Mouse (Mus musculus) kidney, postnatal 0 days (tissue): ENCODE results near the gene Gtf3c3. TPM values are rescaled to one million over a fixed set of nuclear protein-coding genes. Genes with fewer than 3 reads are reported as not detected.
A peak's percentile ranks its signal among the peaks of the same experiment; 100 is the strongest.

Source experiments
- ATAC-seq: fragments of 200-750 bp; cut with Nextera tagmentation; replicated peaks from 2 replicates; pipeline ENCODE4 v1.8.0; 2017; ENCODE audit warnings: low read depth, moderate number of reproducible peaks, moderate TSS enrichment, moderate library complexity; ENCODE audit not compliant: low FRiP score
- DNase-seq: peaks from one replicate; pipeline ENCODE4 v3.0.0-alpha.2; 2016; ENCODE audit warnings: low spot score
- H3K27ac ChIP-seq: fragments of 300-500 bp; sonication (generic); 2 replicates; pipeline ENCODE4 v1.5.1; 2014; ENCODE audit warnings: mild to moderate bottlenecking
- H3K27me3 ChIP-seq: fragments of 300-500 bp; sonication (generic); 2 replicates; pipeline ENCODE4 v1.6.1; 2014; ENCODE audit warnings: low read length, mixed read lengths; ENCODE audit not compliant: insufficient read depth
- H3K36me3 ChIP-seq: fragments of 300-500 bp; sonication (generic); 2 replicates; pipeline ENCODE4 v1.6.1; 2014; ENCODE audit warnings: low read length, mixed read lengths; ENCODE audit not compliant: insufficient read depth
- H3K4me1 ChIP-seq: fragments of 300-500 bp; sonication (generic); replicated peaks from 2 replicates; pipeline ENCODE4 v1.6.1; 2014; ENCODE audit warnings: antibody characterized with exemption, low read length, mixed read lengths; ENCODE audit not compliant: insufficient read depth
- H3K4me2 ChIP-seq: fragments of 300-500 bp; sonication (generic); 2 replicates; pipeline ENCODE4 v1.6.1; 2014; ENCODE audit warnings: mild to moderate bottlenecking, low read length, moderate library complexity, mixed read lengths
- H3K4me3 ChIP-seq: fragments of 300-500 bp; sonication (generic); replicated peaks from 2 replicates; pipeline ENCODE4 v1.5.1; 2014; ENCODE audit warnings: low read depth, low read length
- H3K9ac ChIP-seq: fragments of 300-500 bp; sonication (generic); 2 replicates; pipeline ENCODE4 v1.6.1; 2014; ENCODE audit warnings: low read depth, low read length
- H3K9me3 ChIP-seq: fragments of 300-500 bp; sonication (generic); replicated peaks from 2 replicates; pipeline ENCODE4 v1.6.1; 2016; ENCODE audit warnings: low read length, inconsistent platforms, mixed read lengths
- CTCF ChIP-seq: IDR thresholded peaks from 2 replicates; pipeline ENCODE4 v1.5.1; 2016; ENCODE audit warnings: antibody characterized with exemption, low read depth, mild to moderate bottlenecking, moderate library complexity
- WGBS: fragments of 180-500 bp; shearing (Covaris S2); extraction: QIAGEN DNeasy Blood & Tissue Kit; methylation state at CpG from one replicate; pipeline ENCODE4 v1.1.7; 2014; 5-methylcytosine and 5-hydroxymethylcytosine counted together
- polyA plus RNA-seq: library from polyadenylated mRNA; unstranded; fragments of >200 nt; fragmentation: Nextera tagmentation; extraction: Ambion mirVana; gene quantifications from 2 replicates; pipeline ENCODE4 v1.2.1, GENCODE M21; 2015

The Gtf3c3 gene
- polyA plus RNA-seq, 1 experiment from 2014 or later, result 15.2 TPM

DNA sequence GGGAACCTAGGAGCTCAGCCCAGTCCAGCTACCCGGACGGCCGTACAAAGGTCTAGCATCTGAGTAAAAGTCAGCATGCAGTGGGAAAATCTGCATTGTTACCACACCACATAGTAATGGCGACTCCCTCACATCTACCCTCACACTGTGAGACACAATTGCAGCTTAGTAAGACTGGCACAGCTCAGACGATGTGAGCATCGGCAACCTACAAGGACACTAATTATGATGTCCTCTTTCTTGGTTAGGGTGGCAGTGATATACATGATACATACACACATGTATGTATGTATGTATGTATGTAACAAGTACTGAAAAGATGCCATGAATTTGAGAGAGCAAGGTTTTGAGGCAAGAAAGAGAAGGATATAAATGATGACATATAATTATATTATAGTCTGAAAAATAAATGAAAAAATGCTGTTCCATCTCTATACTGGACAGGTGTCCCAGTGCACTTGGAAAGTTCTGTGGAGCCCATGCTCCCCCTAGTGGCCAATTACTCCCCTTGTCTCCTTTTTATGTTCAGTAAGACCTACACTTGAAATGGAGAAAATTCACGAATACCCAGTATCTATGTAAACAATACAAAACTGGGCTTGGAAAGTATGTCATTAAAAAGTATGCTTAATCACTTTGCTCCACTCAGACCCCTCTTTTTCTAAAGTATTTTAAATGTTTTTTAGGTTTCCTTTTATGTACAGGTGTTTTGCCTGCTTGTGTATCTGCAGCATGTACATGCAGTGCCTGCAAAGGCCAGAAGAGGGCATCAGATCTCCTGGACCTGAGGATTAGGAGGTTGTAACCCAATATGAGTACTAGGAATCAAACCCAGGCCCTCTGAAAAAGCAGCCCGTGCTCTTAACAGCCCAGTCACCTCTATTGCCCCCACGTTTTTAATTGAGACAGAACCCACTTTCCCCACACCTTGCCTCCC is 57.5 kb downstream of the Gtf3c3 start:
- ATAC-seq (0 out of 2 replicates have a peak, but pooled peaks have one; percentile 36), DNase-seq (peak; percentile 82)
- H3K9me3 ChIP-seq, result no peaks in the 10 kb centered on the region
- H3K4me2 ChIP-seq, result no peak overlapping the region
- 87% methylated on average over 9 of the region's 9 CpGs for WGBS
- H3K9ac ChIP-seq, result no peak overlapping the region
- H3K27me3 ChIP-seq, result no peaks in the 10 kb centered on the region
- TF ChIP-seq CTCF, result peak; percentile 83
- no peak overlapping the region for H3K27ac ChIP-seq
- H3K36me3 ChIP-seq, result no peaks in the 10 kb centered on the region
- no peaks in the 10 kb centered on the region for H3K4me1 ChIP-seq
- no peak overlapping the region for H3K4me3 ChIP-seq

DNA sequence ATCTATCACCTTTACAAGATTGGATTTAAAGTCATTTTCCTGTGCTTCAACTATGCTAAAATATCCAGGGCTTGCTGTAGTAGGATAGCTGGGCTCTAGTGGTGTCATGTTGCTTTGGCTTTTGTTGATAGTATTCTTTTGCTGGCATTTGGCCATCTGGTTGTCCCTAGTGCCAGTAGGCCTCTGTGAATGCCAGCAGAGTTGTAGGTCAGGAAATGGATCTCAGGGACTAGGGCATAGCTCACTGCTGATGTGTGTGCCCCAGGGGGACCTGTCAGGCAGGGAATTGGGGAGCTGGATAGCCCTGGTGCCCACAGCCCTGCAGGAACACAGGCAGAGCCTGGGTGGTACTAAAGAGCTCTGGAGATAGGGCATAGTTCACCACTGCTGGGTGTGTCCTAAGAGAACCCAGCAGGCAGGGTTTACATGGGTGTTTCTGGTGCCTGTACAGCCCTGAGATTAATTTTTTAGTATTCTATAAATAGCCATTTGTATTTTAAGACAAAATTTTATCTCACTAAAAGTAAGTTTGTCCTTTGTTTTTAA is 61.2 kb downstream of the Gtf3c3 start:
- no peaks in the 10 kb centered on the region for H3K9me3 ChIP-seq
- H3K36me3 ChIP-seq, result no peaks in the 10 kb centered on the region
- TF ChIP-seq CTCF, result no peak
- H3K4me3 ChIP-seq, result no peak overlapping the region
- H3K9ac ChIP-seq, result no peak overlapping the region
- DNase-seq, result no peak
- ATAC-seq, result no peak
- H3K27me3 ChIP-seq, result no peaks in the 10 kb centered on the region
- no peak overlapping the region for H3K27ac ChIP-seq
- H3K4me1 ChIP-seq, result no peaks in the 10 kb centered on the region
- H3K4me2 ChIP-seq, result no peak overlapping the region

DNA sequence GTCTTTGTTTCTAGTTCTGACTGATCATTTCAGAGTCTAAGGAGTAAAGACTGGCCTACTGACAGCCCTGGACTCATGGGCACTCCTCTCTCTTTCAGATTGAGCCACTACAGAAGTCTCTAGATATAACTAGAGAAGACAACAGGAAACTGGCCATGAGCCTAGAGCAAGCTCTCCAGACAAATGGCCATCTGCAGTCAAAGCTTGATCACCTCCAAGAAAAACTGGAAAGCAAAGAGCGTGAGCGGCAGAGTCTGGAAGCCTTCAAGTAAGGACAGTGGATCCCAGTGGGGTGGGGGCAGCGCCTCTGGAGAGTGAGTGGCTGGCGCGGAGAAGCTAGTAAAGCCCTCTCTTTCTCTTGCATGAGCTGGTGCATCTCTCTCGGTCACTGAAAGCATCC is 82.2 kb downstream of the Gtf3c3 start:
- Histone ChIP-seq H3K9ac (no peak overlapping the region), H3K27ac (no peak overlapping the region), H3K27me3 (no peaks in the 10 kb centered on the region), H3K4me1 (no peaks in the 10 kb centered on the region), H3K4me3 (no peak overlapping the region), H3K36me3 (no peaks in the 10 kb centered on the region), H3K9me3 (no peaks in the 10 kb centered on the region), H3K4me2 (no peak overlapping the region)
- ATAC-seq (no peak), DNase-seq (no peak)
- WGBS, result 82% methylated on average over 6 of the region's 6 CpGs
- no peak for TF ChIP-seq CTCF

DNA sequence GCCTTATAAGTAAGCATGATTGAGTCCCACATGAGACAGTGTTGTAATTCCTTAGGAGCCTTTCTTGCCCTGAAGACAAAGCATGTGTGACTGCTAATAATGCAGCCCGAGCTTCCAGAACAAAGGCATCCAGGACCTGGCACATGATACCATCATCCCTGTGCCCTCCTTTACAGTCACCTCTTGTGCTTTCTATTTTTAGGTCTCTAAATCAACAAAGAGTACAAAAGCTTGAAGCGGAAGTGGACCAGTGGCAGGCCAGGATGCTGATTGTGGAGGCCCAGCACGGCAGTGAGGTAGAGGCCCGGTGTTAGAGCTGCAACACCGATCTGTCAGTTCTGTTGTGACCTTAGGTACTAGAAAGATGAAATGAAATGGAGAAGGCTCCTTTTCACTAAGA is 83.3 kb downstream of the Gtf3c3 start:
- no peaks in the 10 kb centered on the region for H3K4me1 ChIP-seq
- no peaks in the 10 kb centered on the region for H3K27me3 ChIP-seq
- DNase-seq (no peak), ATAC-seq (no peak)
- H3K36me3 ChIP-seq, result no peaks in the 10 kb centered on the region
- no peak overlapping the region for H3K9ac ChIP-seq
- no peak overlapping the region for H3K4me3 ChIP-seq
- WGBS, result 69% methylated on average over 5 of the region's 5 CpGs
- no peak overlapping the region for H3K4me2 ChIP-seq
- no peak overlapping the region for H3K27ac ChIP-seq
- no peaks in the 10 kb centered on the region for H3K9me3 ChIP-seq
- TF ChIP-seq CTCF, result no peak

DNA sequence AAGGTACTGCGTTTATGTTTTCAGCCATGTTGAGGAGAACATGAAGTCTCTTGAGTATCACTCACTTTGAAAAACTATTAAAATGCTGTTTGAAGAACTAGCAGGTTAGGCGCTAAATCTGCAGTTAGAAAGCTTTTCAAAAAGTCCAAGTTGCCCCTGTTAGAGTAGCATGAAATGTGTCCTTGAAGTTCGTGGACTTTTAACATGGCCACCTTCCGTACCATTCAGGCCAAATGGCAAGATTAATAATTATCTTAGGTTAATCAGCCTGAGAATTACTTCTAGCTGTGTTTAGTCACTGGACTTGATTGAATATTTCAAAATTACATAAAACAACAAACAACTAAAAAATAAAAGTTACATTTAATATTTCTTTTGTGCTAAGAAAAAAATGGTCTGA is 84.0 kb downstream of the Gtf3c3 start:
- WGBS, result 74% methylated on average over 4 of the region's 4 CpGs

More for the DNA sequence above, 84.0 kb downstream of the Gtf3c3 start:
- Histone ChIP-seq H3K4me2 (no peak overlapping the region), H3K36me3 (no peaks in the 10 kb centered on the region), H3K4me1 (no peaks in the 10 kb centered on the region), H3K4me3 (no peak overlapping the region), H3K27ac (no peak overlapping the region), H3K9me3 (no peaks in the 10 kb centered on the region), H3K9ac (no peak overlapping the region), H3K27me3 (no peaks in the 10 kb centered on the region)
- TF ChIP-seq CTCF, result no peak
- ATAC-seq, result no peak
- no peak for DNase-seq

Other genes with a start within 250 kb of the Gtf3c3 start
- gene Hecw2, start 243.8 kb downstream of the Gtf3c3 start, polyA plus RNA-seq, result 2.4 and 2.5 TPM in 2 replicates
- 0.13 and 0.18 TPM in 2 replicates for gene Ccdc150, start 188.3 kb downstream of the Gtf3c3 start, polyA plus RNA-seq
- 5.5 and 6.9 TPM in 2 replicates for gene Pgap1, start 118.7 kb upstream of the Gtf3c3 start, polyA plus RNA-seq